Mouse (Mus musculus) hindbrain, embryonic 12.5 days (tissue): Measurements from ENCODE around the gene Pptc7. TPM values are rescaled to one million over a fixed set of nuclear protein-coding genes. Genes with fewer than 3 reads are reported as not detected.
A peak's percentile ranks its signal among the peaks of the same experiment; 100 is the strongest.

ENCODE experiments used
- ATAC-seq: fragments of 200-750 bp; cut with Nextera tagmentation; 2 replicates; pipeline ENCODE4 v1.8.0; 2017; ENCODE audit warnings: moderate TSS enrichment; ENCODE audit not compliant: low FRiP score
- H3K27ac ChIP-seq: fragments of 300-500 bp; sonication (generic); 2 replicates; pipeline ENCODE4 v1.5.1; 2016; ENCODE audit warnings: mild to moderate bottlenecking
- H3K27me3 ChIP-seq: fragments of 300-500 bp; sonication (generic); 2 replicates; pipeline ENCODE4 v1.6.1; 2016; ENCODE audit warnings: mild to moderate bottlenecking
- H3K36me3 ChIP-seq: fragments of 300-500 bp; sonication (generic); 2 replicates; pipeline ENCODE4 v1.6.1; 2016; ENCODE audit warnings: mild to moderate bottlenecking
- H3K4me1 ChIP-seq: fragments of 300-500 bp; sonication (generic); 2 replicates; pipeline ENCODE4 v1.6.1; 2016
- H3K4me2 ChIP-seq: fragments of 300-500 bp; sonication (generic); replicated peaks from 2 replicates; pipeline ENCODE4 v1.6.1; 2016; ENCODE audit warnings: mild to moderate bottlenecking
- H3K4me3 ChIP-seq: fragments of 300-500 bp; sonication (generic); 2 replicates; pipeline ENCODE4 v1.5.1; 2016; ENCODE audit warnings: mild to moderate bottlenecking
- H3K9ac ChIP-seq: fragments of 300-500 bp; sonication (generic); 2 replicates; pipeline ENCODE4 v1.6.1; 2016; ENCODE audit warnings: mild to moderate bottlenecking, moderate library complexity
- H3K9me3 ChIP-seq: fragments of 300-500 bp; sonication (generic); replicated peaks from 2 replicates; pipeline ENCODE4 v1.6.1; 2016; ENCODE audit warnings: mild to moderate bottlenecking
- WGBS: fragments of 180-500 bp; shearing (Covaris S2); methylation state at CpG from one replicate; pipeline ENCODE4 v1.1.7; 2016; 5-methylcytosine and 5-hydroxymethylcytosine counted together
- polyA plus RNA-seq: library from polyadenylated mRNA; unstranded; fragments of >200 nt; fragmentation: Nextera tagmentation; extraction: Ambion mirVana; gene quantifications from 2 replicates; pipeline ENCODE4 v1.2.1, GENCODE M21; 2016

Pptc7 gene
- polyA plus RNA-seq, 1 experiment from 2014 or later: 11.1 TPM

GRCm38 (mm10) chr5:122272821-122273220 lies 11.3 kb upstream of the Pptc7 start:
- no peak overlapping the region for H3K27ac ChIP-seq
- no peaks in the 10 kb centered on the region for H3K36me3 ChIP-seq
- H3K4me2 ChIP-seq: no peak overlapping the region
- H3K4me1 ChIP-seq: 0 out of 2 replicates have a peak, but pooled peaks cover 6% of the 10 kb centered on the region
- WGBS: 85% methylated on average over 5 of the region's 5 CpGs
- no peak for ATAC-seq
- H3K27me3 ChIP-seq: no peaks in the 10 kb centered on the region
- no peak overlapping the region for H3K4me3 ChIP-seq
- no peak overlapping the region for H3K9ac ChIP-seq
- H3K9me3 ChIP-seq: no peaks in the 10 kb centered on the region

GRCm38 (mm10) chr5:122274785-122275184 lies 9.4 kb upstream of the Pptc7 start:
- Histone ChIP-seq H3K27ac (no peak overlapping the region), H3K4me1 (0 out of 2 replicates have a peak, but pooled peaks cover 6% of the 10 kb centered on the region), H3K4me3 (no peak overlapping the region), H3K9me3 (no peaks in the 10 kb centered on the region), H3K36me3 (no peaks in the 10 kb centered on the region), H3K4me2 (no peak overlapping the region), H3K27me3 (no peaks in the 10 kb centered on the region), H3K9ac (no peak overlapping the region)
- no peak for ATAC-seq
- WGBS: 22% methylated on average over 5 of the region's 5 CpGs

- no peak overlapping the region for H3K4me3 ChIP-seq
- no peak overlapping the region for H3K27ac ChIP-seq
- no peak overlapping the region for H3K9ac ChIP-seq
- no peaks in the 10 kb centered on the region for H3K9me3 ChIP-seq
- peaks cover 2% of the 10 kb centered on the region; the same call in 1 of the 2 replicates for H3K27me3 ChIP-seq
- no peak overlapping the region for H3K4me2 ChIP-seq
- no peak for ATAC-seq
- H3K4me1 ChIP-seq: peaks cover 9% of the 10 kb centered on the region; the same call in 1 of the 2 replicates
- WGBS: 81% methylated on average over 7 of the region's 7 CpGs
- no peaks in the 10 kb centered on the region for H3K36me3 ChIP-seq
Measured at GRCm38 (mm10) chr5:122278946-122279345, 5.2 kb upstream of the Pptc7 start.

GRCm38 (mm10) chr5:122279799-122280421 lies 4.3 kb upstream of the Pptc7 start:
- no peak overlapping the region for H3K4me3 ChIP-seq
- no peak for ATAC-seq
- H3K27ac ChIP-seq: no peak overlapping the region
- 87% methylated on average over 12 of the region's 12 CpGs for WGBS
- H3K4me1 ChIP-seq: peaks cover 4% of the 10 kb centered on the region; the same call in 1 of the 2 replicates
- H3K27me3 ChIP-seq: peaks cover 2% of the 10 kb centered on the region; the same call in 1 of the 2 replicates
- no peak overlapping the region for H3K9ac ChIP-seq
- no peak overlapping the region for H3K4me2 ChIP-seq
- H3K36me3 ChIP-seq: no peaks in the 10 kb centered on the region
- H3K9me3 ChIP-seq: no peaks in the 10 kb centered on the region

- no peak overlapping the region for H3K27ac ChIP-seq
- 0 out of 2 replicates have a peak overlapping the region, but pooled peaks have one; percentile 8 for H3K4me2 ChIP-seq
- H3K9ac ChIP-seq: no peak overlapping the region
- H3K9me3 ChIP-seq: no peaks in the 10 kb centered on the region
- WGBS: 51% methylated on average over 6 of the region's 6 CpGs
- H3K27me3 ChIP-seq: peaks cover 2% of the 10 kb centered on the region; the same call in 1 of the 2 replicates
- peaks cover 7% of the 10 kb centered on the region for H3K4me1 ChIP-seq
- no peak for ATAC-seq
- H3K36me3 ChIP-seq: no peaks in the 10 kb centered on the region
- H3K4me3 ChIP-seq: no peak overlapping the region
Measured at GRCm38 (mm10) chr5:122280422-122280826, 3.7 kb upstream of the Pptc7 start.

- peaks cover 2% of the 10 kb centered on the region; the same call in 1 of the 2 replicates for H3K27me3 ChIP-seq
- no peak overlapping the region for H3K4me3 ChIP-seq
- 0 out of 2 replicates have a peak overlapping the region, but pooled peaks have one; percentile 8 for H3K4me2 ChIP-seq
- H3K27ac ChIP-seq: no peak overlapping the region
- no peak overlapping the region for H3K9ac ChIP-seq
- peaks cover 12% of the 10 kb centered on the region for H3K4me1 ChIP-seq
- WGBS: 47% methylated on average over 19 of the region's 19 CpGs
- H3K36me3 ChIP-seq: no peaks in the 10 kb centered on the region
- H3K9me3 ChIP-seq: no peaks in the 10 kb centered on the region
- ATAC-seq: no peak
Measured at GRCm38 (mm10) chr5:122280827-122281462, 3.2 kb upstream of the Pptc7 start.

- Histone ChIP-seq H3K36me3 (peaks cover 14% of the 10 kb centered on the region; the same call in 1 of the 2 replicates), H3K4me1 (peaks cover 18% of the 10 kb centered on the region), H3K27ac (no peak overlapping the region), H3K4me3 (peak overlapping the region; percentile 99; the same call in 1 of the 2 replicates), H3K4me2 (peak overlapping the region; percentile 98), H3K9ac (no peak overlapping the region), H3K27me3 (peaks cover 2% of the 10 kb centered on the region; the same call in 1 of the 2 replicates), H3K9me3 (no peaks in the 10 kb centered on the region)
- no peak for ATAC-seq
- 27% methylated on average over 2 of the region's 2 CpGs for WGBS
Measured at GRCm38 (mm10) chr5:122283828-122284182, 360 bp upstream of the Pptc7 start.

GRCm38 (mm10) chr5:122285029-122285766 lies 1.0 kb downstream of the Pptc7 start:
- peak overlapping the region; percentile 92 for H3K27ac ChIP-seq
- WGBS: under 1% methylated on average over 34 of the region's 34 CpGs
- peak overlapping the region; percentile 95 for H3K9ac ChIP-seq
- H3K9me3 ChIP-seq: no peaks in the 10 kb centered on the region
- H3K36me3 ChIP-seq: peaks cover 14% of the 10 kb centered on the region; the same call in 1 of the 2 replicates
- H3K4me2 ChIP-seq: peak overlapping the region; percentile 98
- peaks cover 2% of the 10 kb centered on the region; the same call in 1 of the 2 replicates for H3K27me3 ChIP-seq
- peaks cover 18% of the 10 kb centered on the region for H3K4me1 ChIP-seq
- peak overlapping the region; percentile 99 for H3K4me3 ChIP-seq
- ATAC-seq: peak; percentile 59

- no peak overlapping the region for H3K27ac ChIP-seq
- 52% methylated on average over 7 of the region's 7 CpGs for WGBS
- peak overlapping the region; percentile 99 for H3K4me3 ChIP-seq
- no peaks in the 10 kb centered on the region; the same call in 1 of the 2 replicates for H3K27me3 ChIP-seq
- peaks cover 14% of the 10 kb centered on the region; the same call in 1 of the 2 replicates for H3K36me3 ChIP-seq
- ATAC-seq: no peak
- H3K4me1 ChIP-seq: peaks cover 18% of the 10 kb centered on the region
- no peaks in the 10 kb centered on the region for H3K9me3 ChIP-seq
- peak overlapping the region; percentile 95 for H3K9ac ChIP-seq
- peak overlapping the region; percentile 98 for H3K4me2 ChIP-seq
Measured at GRCm38 (mm10) chr5:122285767-122286150, 1.6 kb downstream of the Pptc7 start.

GRCm38 (mm10) chr5:122286191-122286590 lies 2.0 kb downstream of the Pptc7 start:
- 89% methylated on average over 10 of the region's 10 CpGs for WGBS
- Histone ChIP-seq H3K9me3 (no peaks in the 10 kb centered on the region), H3K4me1 (peaks cover 15% of the 10 kb centered on the region), H3K4me3 (no peak overlapping the region), H3K9ac (0 out of 2 replicates have a peak overlapping the region, but pooled peaks have one; percentile 95), H3K4me2 (no peak overlapping the region), H3K27ac (no peak overlapping the region), H3K27me3 (no peaks in the 10 kb centered on the region; the same call in 1 of the 2 replicates), H3K36me3 (peaks cover 14% of the 10 kb centered on the region; the same call in 1 of the 2 replicates)
- ATAC-seq: no peak

- H3K4me3 ChIP-seq: no peak overlapping the region
- no peak for ATAC-seq
- H3K4me1 ChIP-seq: peaks cover 15% of the 10 kb centered on the region
- no peaks in the 10 kb centered on the region; the same call in 1 of the 2 replicates for H3K27me3 ChIP-seq
- 89% methylated on average over 4 of the region's 4 CpGs for WGBS
- H3K9ac ChIP-seq: no peak overlapping the region
- H3K4me2 ChIP-seq: no peak overlapping the region
- H3K27ac ChIP-seq: no peak overlapping the region
- H3K36me3 ChIP-seq: peaks cover 14% of the 10 kb centered on the region; the same call in 1 of the 2 replicates
- H3K9me3 ChIP-seq: no peaks in the 10 kb centered on the region
Measured at GRCm38 (mm10) chr5:122287026-122287425, 2.9 kb downstream of the Pptc7 start.
